Mouse (Mus musculus): ENCODE data around the gene Olfr148. TPM values are rescaled to one million over a fixed set of nuclear protein-coding genes. Genes with fewer than 3 reads are reported as not detected.

Gene Olfr148
- polyA plus RNA-seq, 1 experiment from 2014 or later = not detected

- ATAC-seq (replicated peaks) = peak; percentile 60; the same call in 1 of the 2 replicates
- Histone ChIP-seq H3K36me3 (no peaks in the 10 kb centered on the region), H3K9ac (replicated peaks) (no peak overlapping the region), H3K27ac (replicated peaks) (peak overlapping the region; percentile 54; the same call in 1 of the 2 replicates), H3K9me3 (no peaks in the 10 kb centered on the region), H3K4me1 (no peaks in the 10 kb centered on the region), H3K4me3 (no peak overlapping the region), H3K27me3 (no peaks in the 10 kb centered on the region), H3K4me2 (replicated peaks) (no peak overlapping the region)
- 43% methylated on average over 4 of the region's 4 CpGs for WGBS
Measured at GRCm38 (mm10) chr9:39633913-39634594, 23.6 kb downstream of the Olfr148 start.

- Histone ChIP-seq H3K4me2 (replicated peaks) (no peak within 1 kb of the TSS), H3K27me3 (no peaks in the 10 kb centered on the region), H3K4me1 (no peaks in the 10 kb centered on the region), H3K36me3 (no peaks in the 10 kb centered on the region), H3K9me3 (no peaks in the 10 kb centered on the region), H3K9ac (replicated peaks) (no peak within 1 kb of the TSS), H3K4me3 (no peak within 1 kb of the TSS), H3K27ac (replicated peaks) (no peak within 1 kb of the TSS)
- no peak for ATAC-seq (replicated peaks)
Measured at GRCm38 (mm10) chr9:39644785-39645184, 34.3 kb downstream of the Olfr148 start, which contains the start of gene Olfr961. TSS of gene Olfr961 (plus strand) at chr9:39645085.

GRCm38 (mm10) chr9:39647382-39647781, 36.9 kb downstream of the Olfr148 start:
- Histone ChIP-seq H3K4me2 (replicated peaks) (no peak overlapping the region), H3K27me3 (no peaks in the 10 kb centered on the region), H3K36me3 (no peaks in the 10 kb centered on the region), H3K4me3 (no peak overlapping the region), H3K27ac (replicated peaks) (no peak overlapping the region), H3K9ac (replicated peaks) (no peak overlapping the region), H3K9me3 (no peaks in the 10 kb centered on the region), H3K4me1 (no peaks in the 10 kb centered on the region)
- 90% methylated on average over 4 of the region's 4 CpGs for WGBS
- no peak for ATAC-seq (replicated peaks)

GRCm38 (mm10) chr9:39654756-39655396, 44.4 kb downstream of the Olfr148 start:
- H3K4me2 ChIP-seq (replicated peaks) = no peak overlapping the region
- H3K9me3 ChIP-seq = no peaks in the 10 kb centered on the region
- no peak overlapping the region for H3K9ac ChIP-seq (replicated peaks)
- no peaks in the 10 kb centered on the region for H3K36me3 ChIP-seq
- no peaks in the 10 kb centered on the region for H3K4me1 ChIP-seq
- H3K4me3 ChIP-seq = no peak overlapping the region
- H3K27me3 ChIP-seq = no peaks in the 10 kb centered on the region
- no peak overlapping the region for H3K27ac ChIP-seq (replicated peaks)
- ATAC-seq (replicated peaks) = no peak
- WGBS = 68% methylated on average over 6 of the region's 6 CpGs

Other genes with a start within 250 kb of the Olfr148 start
- gene Olfr951, start 223.2 kb upstream of the Olfr148 start, polyA plus RNA-seq (2015; fragmentation: Nextera tagmentation; extraction: Ambion mirVana) = not detected in 2 replicates
- not detected in 2 replicates for gene Olfr952, start 183.5 kb upstream of the Olfr148 start, polyA plus RNA-seq (2015; fragmentation: Nextera tagmentation; extraction: Ambion mirVana)
- not detected in 2 replicates for gene Olfr954, start 154.0 kb upstream of the Olfr148 start, polyA plus RNA-seq (2015; fragmentation: Nextera tagmentation; extraction: Ambion mirVana)
- gene Olfr955, start 138.7 kb upstream of the Olfr148 start, polyA plus RNA-seq (2015; fragmentation: Nextera tagmentation; extraction: Ambion mirVana) = not detected in 2 replicates
- not detected in 2 replicates for gene Olfr44, start 116.7 kb upstream of the Olfr148 start, polyA plus RNA-seq (2015; fragmentation: Nextera tagmentation; extraction: Ambion mirVana)
- not detected in 2 replicates for gene Olfr957, start 94.8 kb upstream of the Olfr148 start, polyA plus RNA-seq (2015; fragmentation: Nextera tagmentation; extraction: Ambion mirVana)
- gene Olfr958, start 56.6 kb upstream of the Olfr148 start, polyA plus RNA-seq (2015; fragmentation: Nextera tagmentation; extraction: Ambion mirVana) = not detected in 2 replicates
- gene Olfr959, start 35.1 kb upstream of the Olfr148 start, polyA plus RNA-seq (2015; fragmentation: Nextera tagmentation; extraction: Ambion mirVana) = not detected in 2 replicates
- gene AW551984, start 6.3 kb upstream of the Olfr148 start, polyA plus RNA-seq (2015; fragmentation: Nextera tagmentation; extraction: Ambion mirVana) = 38.8 and 53.5 TPM in 2 replicates
- gene Olfr960, start 10.7 kb downstream of the Olfr148 start, polyA plus RNA-seq (2015; fragmentation: Nextera tagmentation; extraction: Ambion mirVana) = not detected in 2 replicates
- not detected in 2 replicates for gene Olfr961, start 34.4 kb downstream of the Olfr148 start, polyA plus RNA-seq (2015; fragmentation: Nextera tagmentation; extraction: Ambion mirVana)
- gene Olfr963, start 56.5 kb downstream of the Olfr148 start, polyA plus RNA-seq (2015; fragmentation: Nextera tagmentation; extraction: Ambion mirVana) = not detected in 2 replicates
- not detected in 2 replicates for gene Olfr149, start 96.5 kb downstream of the Olfr148 start, polyA plus RNA-seq (2015; fragmentation: Nextera tagmentation; extraction: Ambion mirVana)
- not detected in 2 replicates for gene Olfr965, start 100.7 kb downstream of the Olfr148 start, polyA plus RNA-seq (2015; fragmentation: Nextera tagmentation; extraction: Ambion mirVana)
- not detected in 2 replicates for gene Olfr150, start 120.3 kb downstream of the Olfr148 start, polyA plus RNA-seq (2015; fragmentation: Nextera tagmentation; extraction: Ambion mirVana)
- gene Olfr967, start 135.6 kb downstream of the Olfr148 start, polyA plus RNA-seq (2015; fragmentation: Nextera tagmentation; extraction: Ambion mirVana) = not detected in 2 replicates
- not detected in 2 replicates for gene Olfr968, start 172.6 kb downstream of the Olfr148 start, polyA plus RNA-seq (2015; fragmentation: Nextera tagmentation; extraction: Ambion mirVana)
- gene Olfr969, start 180.3 kb downstream of the Olfr148 start, polyA plus RNA-seq (2015; fragmentation: Nextera tagmentation; extraction: Ambion mirVana) = not detected in 2 replicates
- gene Olfr970, start 198.2 kb downstream of the Olfr148 start, polyA plus RNA-seq (2015; fragmentation: Nextera tagmentation; extraction: Ambion mirVana) = not detected in 2 replicates
- gene Olfr971, start 226.2 kb downstream of the Olfr148 start, polyA plus RNA-seq (2015; fragmentation: Nextera tagmentation; extraction: Ambion mirVana) = not detected in 2 replicates